Mouse (Mus musculus): ENCODE measurements around the gene Dupd1.

- no peak for TF ChIP-seq CTCF (IDR thresholded peaks at IDR 0.05; ENCODE audit: borderline replicate concordance, extremely low read depth, insufficient read depth, insufficient read length)
- no peak for TF ChIP-seq POLR2A (IDR thresholded peaks at IDR 0.05; ENCODE audit: borderline replicate concordance, extremely low read depth, insufficient read depth, insufficient read length, poor library complexity, severe bottlenecking)
Observed at GRCm38 (mm10) chr14:21714486-21714885, at the start of gene Dupd1.

Data from brain, embryonic 14.5 days (tissue).